Mouse (Mus musculus) left cerebral cortex, adult 9 months (tissue): ENCODE data around the gene Rpl10a.
A peak's percentile ranks its signal among the peaks of the same experiment; 100 is the strongest.
"Not testable (repeated sequence)": the region's sequence is repeated elsewhere in the genome, so short reads cannot be mapped to it uniquely, and the experiment has no call there.

Experiments
- DNase-seq, 2 experiments: peaks; one replicate each; pipeline ENCODE4 v3.0.0; 2022; ENCODE audit warnings: low spot score in 2 of 2

The Rpl10a gene

DNA sequence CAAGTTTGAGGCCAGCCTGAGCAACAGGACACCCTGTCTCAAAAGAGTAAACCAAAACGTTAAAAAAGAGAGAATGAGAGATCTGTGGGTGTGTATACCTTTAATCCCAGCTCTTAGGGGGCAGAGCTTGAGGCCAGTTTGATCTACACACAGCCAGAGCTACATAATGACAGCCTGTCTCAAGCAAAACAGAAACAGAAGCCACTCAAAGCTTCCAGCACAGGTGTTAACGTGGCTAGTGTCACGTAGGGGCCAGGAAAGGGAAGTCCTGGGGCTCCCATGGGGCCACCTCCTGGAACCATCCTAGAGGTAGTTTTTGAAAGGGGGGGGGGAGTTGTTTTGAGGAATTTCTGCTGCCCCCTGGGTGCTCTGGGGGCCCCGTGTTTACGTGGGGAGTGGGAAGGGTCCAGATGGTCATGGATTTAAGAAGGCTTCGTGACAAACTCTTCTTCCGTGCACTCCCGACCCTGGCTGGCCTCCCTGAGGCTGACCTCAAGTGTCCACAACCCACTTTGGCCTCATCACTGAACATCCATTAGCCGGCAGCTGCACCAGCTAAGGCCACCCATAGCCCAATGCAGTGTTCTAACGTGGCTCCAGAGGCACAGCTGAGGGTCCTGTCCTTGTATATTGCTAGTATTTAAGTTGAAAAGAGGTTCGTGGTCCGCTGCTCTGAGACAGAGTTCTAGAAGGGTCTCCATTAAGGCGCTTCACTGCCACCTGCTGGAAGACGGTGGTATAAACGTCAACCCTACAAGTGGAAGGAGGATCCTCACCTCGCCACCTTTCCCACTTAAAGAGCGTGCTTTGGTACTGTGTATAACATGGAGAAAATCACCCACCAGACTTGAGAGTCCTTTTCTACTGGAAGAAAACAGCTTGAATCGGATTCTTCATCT lies 19.7 kb upstream of the Rpl10a start:
- DNase-seq = peak in 1 of 2 experiments; percentile 93

- no peak for DNase-seq
These were observed 17.4 kb upstream of the Rpl10a start for GRCm38 (mm10) chr17:28310831-28311230.

DNA sequence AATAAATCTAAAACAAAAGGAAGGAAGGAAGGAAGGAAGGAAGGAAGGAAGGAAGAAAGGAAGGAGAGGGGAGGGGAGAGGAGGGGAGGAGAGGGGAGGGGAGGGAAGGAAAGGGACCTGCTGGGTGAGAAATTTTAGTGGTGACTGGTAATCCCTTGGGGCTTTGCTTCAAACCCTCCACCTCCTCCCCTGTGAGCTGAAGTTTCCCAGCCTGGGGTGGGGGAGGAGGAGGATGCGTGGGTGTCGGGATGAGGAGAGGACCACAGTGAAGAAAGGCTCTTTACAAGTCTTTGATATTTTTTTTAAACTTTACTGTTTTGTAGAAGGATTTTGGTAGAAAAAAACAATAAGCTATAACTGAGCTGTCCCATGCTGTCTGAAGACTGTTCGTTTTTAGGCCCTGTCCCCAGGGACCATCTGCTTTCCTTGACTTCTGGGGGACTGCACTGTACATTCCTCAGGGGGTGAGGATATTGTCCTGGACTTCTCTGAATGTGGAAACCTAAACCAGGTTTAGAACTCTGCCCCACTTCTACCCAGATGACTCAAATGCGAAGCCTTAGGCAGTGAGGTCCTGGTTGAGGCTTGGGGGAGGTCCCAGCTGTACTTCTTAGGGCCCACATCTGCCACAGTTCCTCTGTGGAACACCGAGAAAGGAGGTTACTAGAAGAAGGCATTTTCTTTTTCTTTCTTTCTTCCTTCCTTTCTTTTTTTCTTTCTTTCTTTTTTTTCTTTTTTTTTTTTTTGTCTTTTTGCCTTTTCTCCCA lies 16.7 kb upstream of the Rpl10a start:
- DNase-seq = no peak

DNA sequence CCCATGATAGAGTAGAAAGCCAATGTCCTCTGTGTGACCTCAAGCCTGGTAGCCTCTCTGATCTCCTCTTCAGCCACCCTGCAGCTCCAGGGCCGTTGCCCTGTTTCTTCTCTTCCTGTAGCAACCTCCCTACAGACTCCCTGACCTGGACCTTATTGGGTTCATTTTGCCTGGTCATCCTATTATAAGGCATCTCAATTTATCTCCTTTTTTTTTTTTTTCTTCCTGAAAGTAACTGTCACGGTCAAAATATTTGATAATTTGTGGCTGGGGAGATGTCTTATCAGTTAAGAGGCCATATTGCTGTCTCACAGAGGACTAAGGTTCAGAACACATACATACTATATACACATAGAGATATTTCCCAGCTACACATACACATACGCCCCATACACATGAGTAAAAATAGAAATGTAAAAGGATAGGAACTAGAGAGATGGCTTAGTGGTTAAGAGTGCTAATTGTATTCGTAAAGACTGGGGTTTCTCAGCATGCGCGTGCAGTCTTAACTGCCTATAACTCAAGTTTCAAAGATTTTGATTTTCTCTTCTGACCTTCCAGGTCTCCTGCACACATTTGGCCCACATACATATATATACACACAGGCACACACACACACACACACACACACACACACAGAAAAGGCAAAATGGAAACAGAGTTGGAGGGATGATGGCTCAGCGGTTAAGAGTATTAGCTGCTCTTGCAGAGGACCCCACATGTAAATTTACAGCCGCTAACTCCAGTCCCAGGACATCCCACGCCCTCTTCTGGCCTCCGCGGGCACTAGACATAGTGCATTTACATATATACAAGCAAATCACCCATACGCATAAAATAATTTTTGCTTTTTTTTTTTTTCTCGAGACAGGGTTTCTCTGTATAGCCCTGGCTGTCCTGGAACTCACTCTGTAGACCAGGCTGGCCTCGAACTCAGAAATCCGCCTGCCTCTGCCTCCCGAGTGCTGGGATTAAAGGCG lies 15.7 kb upstream of the Rpl10a start:
- DNase-seq = no peak

DNA sequence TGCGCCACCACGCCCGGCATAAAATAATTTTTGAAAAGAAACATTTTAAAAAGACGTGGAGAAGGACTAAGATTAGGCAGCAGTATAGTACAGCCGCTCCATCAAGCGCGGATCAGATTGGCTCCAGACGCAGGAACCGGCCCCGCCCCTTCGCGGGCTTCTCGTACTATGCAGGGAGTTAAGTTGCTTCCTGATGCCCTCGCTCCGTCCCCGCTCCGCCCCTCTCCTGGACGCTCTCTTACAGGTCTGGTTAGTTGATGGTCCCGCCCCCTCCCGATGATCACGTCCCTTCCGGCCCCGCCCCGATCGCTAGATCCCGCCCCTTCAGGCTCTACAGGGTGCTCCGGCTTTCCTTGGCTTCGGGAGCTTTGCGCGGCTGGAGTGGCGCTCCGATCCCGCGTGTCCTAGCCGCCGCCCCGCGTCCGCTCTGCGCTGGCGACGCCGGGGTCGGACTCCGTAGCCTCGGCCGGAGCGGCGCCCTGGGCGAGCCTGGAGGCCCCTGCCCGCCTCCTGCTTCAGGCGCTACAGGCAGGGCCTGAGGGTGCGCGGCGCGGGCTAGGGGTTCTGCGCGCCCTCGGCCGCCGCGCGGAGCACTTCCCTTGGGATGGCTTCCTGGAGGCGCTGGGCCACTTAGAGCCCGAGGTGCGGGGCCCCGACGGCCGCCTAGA lies 14.9 kb upstream of the Rpl10a start, which contains the start of gene Fance:
Gene Fance, plus strand, starts transcription at position 308 of the 668 bp plus-strand sequence.
- peak; percentile 88 to 94 for DNase-seq

DNA sequence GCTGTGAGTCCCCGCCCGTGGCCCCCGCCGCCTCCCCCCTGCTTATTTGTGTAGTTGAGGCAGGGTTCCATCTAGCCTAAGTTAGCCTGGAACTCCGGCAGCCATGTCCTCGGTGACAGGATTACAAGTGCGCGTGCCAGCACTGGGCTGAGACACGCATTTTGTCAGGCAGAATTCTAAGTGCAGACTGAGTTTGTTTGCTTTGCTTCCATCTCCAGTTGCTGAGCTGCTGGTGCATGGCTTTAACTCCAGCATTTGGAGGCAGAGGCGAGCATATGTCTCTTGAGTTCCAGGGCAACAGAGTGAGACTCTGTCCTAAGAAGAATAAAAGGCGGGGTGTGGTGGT lies 14.4 kb upstream of the Rpl10a start:
- no peak for DNase-seq

DNA sequence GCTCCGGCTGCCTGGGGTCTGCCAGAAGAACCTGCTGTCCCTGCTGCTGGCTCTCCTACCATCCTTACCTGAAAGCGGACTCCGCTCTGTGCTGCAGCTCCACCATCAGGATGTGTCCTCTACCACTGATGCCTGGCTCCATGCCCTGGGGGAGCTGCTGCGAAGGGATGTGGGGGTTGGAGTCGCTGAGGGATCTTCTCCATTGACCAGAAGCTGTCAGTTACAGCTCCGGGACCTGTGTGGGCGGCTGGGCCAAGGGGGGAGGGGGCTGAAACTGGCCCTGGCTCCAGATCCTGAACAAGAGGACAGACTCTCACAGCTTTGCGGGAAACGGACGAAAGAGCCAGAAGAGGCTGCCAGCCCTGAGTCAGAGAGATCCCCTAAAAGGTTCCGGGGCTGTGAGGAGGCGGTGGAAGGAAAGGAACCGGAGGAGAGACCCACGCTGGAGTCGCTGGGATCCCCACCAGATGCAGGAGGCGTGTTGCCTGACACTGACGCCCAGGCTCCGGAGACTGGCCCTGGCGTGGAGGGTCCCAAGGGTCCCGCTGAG lies 12.6 kb upstream of the Rpl10a start:
- no peak for DNase-seq

- no peak for DNase-seq
These were observed 11.8 kb upstream of the Rpl10a start for GRCm38 (mm10) chr17:28316476-28316875.

DNA sequence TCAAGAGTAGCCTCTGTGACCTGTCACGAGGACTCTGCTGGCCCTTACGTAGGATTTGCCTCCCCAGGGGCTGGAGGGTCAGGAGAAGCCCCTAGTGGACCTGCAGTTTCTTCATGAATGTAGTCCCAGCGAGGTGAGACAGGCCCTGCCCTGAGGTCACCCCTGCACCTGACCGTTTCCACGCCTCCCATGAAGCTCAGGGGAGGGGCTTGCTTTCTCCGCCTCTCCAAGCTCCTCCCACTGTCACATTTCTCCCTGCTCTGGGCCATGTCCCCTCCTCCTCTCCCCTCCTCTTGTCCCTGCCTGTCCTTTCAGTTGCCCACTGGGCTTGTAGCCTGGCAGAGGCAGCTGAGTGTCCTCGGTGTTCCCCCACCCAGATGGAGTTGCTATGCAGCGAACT lies 11.2 kb upstream of the Rpl10a start:
- no peak for DNase-seq

DNA sequence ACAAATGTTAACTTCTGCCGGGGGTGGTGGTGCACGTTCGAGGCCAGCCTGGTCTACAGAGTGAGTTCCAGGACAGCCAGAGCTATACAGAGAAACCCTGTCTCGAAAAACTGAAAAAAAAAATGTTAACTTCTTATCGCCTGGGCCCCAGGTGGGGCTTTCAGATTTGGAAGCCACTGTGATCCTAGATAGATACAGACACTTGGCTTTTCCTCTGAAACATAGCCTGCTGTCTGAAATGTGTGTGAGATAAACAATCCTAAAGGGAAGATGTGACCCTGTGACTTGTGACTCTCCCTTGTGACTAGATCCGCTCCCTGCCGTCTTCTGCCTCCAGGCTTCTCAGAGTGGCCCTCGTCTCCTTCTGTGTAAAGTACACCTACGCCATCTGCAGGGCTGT lies 10.5 kb upstream of the Rpl10a start:
- no peak for DNase-seq

GRCm38 (mm10) chr17:28321700-28322099 lies 6.6 kb upstream of the Rpl10a start:
- no peak for DNase-seq

- DNase-seq = no peak
These were observed 4.5 kb upstream of the Rpl10a start for GRCm38 (mm10) chr17:28323786-28324185.

- not testable (repeated sequence) for DNase-seq
These were observed 3.9 kb upstream of the Rpl10a start for GRCm38 (mm10) chr17:28324416-28324815.

DNA sequence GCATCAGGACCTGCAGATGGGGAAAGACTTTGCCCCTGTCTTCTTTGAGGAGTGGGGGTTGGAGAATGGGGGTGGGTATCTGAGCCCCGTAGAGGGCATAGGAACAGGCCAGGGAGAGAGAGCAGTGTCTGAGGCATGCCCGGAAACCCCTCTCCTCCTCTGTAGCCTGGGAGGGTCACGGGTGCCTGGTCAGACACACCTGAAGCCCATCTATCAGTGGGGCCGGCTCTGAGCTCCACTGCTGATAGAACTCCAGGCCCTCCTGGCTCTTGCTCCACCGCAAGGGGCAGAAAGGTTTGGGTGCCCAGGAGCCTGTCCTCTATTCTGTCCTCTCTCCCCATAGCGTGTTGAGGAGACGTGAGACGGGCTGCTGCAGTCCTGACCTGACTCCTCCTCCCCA lies 2.5 kb upstream of the Rpl10a start:
- no peak for DNase-seq

DNA sequence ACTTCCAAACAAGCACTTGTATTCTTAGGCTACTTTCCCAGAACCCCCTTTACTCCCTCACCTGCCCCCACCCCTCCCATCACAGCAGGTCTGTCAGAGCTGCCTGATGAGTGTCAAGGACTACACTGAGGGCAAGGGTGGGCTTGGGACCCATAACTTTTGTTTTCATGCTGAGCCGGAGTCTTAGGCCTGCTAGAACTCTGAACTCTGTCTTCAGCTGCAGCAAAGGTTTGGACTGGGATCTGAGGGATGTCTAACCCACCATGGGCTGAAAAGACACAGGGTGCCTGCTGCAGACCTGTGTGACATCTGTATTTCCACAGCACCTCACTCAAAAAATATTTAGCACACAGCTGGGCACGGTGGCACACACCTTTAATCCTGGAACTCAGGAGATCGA lies 1.3 kb upstream of the Rpl10a start:
- no peak for DNase-seq

- peak; percentile 53 to 60 for DNase-seq
These were observed 472 bp upstream of the Rpl10a start for GRCm38 (mm10) chr17:28327673-28328325.

GRCm38 (mm10) chr17:28328946-28329345 lies 675 bp downstream of the Rpl10a start:
- no peak for DNase-seq

DNA sequence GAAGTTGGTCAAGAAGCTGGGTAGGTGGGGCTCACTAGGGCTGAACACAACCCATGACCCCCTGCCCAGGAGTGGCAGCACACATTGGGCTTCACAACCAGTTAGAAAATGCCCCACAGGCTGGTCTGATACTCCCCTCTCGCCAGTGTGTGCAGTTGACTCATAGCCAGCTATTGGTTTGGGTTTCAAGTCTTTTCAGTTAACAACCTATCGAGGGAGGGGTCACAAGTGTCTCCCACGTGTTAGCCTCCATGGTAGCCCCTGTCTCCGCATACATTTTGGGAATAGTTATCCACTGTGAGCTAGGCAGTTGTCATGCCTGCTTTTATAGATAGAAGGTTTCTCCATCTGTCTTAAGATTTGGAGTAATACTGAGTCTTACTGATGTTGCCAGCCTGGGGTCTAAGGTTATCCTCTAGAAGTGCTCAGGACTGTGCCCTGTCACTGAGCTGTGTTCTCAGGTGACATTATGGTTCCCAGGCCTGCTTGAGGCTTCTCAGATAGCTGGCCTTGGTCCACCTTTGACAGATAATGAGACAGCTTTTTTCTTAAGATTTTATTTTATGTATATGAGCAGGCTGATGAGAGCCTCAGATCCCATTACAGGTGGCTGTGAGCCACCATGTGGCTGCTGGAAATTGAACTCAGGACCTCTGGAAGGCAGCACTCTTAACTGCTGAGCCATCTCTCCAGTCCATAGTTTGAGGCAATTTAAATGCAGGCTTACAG lies 1.4 kb downstream of the Rpl10a start:
- no peak for DNase-seq

GRCm38 (mm10) chr17:28330232-28330546 lies 1.9 kb downstream of the Rpl10a start:
- no peak for DNase-seq

DNA sequence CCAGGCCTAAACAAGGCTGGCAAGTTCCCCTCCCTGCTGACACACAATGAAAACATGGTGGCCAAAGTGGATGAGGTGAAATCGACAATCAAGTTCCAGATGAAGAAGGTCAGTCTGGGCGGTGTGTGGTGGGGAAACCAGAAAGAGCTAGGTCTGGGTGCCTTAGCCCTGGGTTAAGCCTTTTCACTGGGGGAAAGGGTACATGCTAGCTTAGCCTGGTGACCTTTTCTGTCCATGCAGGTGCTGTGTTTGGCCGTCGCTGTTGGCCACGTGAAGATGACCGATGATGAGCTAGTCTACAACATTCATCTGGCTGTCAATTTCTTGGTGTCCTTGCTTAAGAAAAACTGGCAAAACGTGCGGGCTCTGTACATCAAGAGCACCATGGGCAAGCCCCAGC lies 2.3 kb downstream of the Rpl10a start:
- not testable (repeated sequence) for DNase-seq
